Mouse (Mus musculus) lung, postnatal 10 days (tissue): ENCODE measurements around the gene Mctp2.

Experiments
- DNase-seq: peaks from one replicate; pipeline ENCODE4 v3.0.0; 2021

The Mctp2 gene

GRCm38 (mm10) chr7:72306382-72306841, at the start of gene Mctp2:
TSS of gene Mctp2 (minus strand) at chr7:72306608.
- peak; percentile 85 for DNase-seq

- DNase-seq = no peak
Measured at GRCm38 (mm10) chr7:72345901-72346300, 39.5 kb upstream of the Mctp2 start.

- DNase-seq = no peak
Measured at GRCm38 (mm10) chr7:72343751-72344150, 37.3 kb upstream of the Mctp2 start.

GRCm38 (mm10) chr7:72342822-72343221, 36.4 kb upstream of the Mctp2 start:
- peak; percentile 6 for DNase-seq

GRCm38 (mm10) chr7:72325961-72326360, 19.6 kb upstream of the Mctp2 start:
- DNase-seq = no peak

GRCm38 (mm10) chr7:72320906-72321305, 14.5 kb upstream of the Mctp2 start:
- DNase-seq = no peak

GRCm38 (mm10) chr7:72320441-72320840, 14.0 kb upstream of the Mctp2 start:
- no peak for DNase-seq

- no peak for DNase-seq
Measured at GRCm38 (mm10) chr7:72314395-72315060, 8.1 kb upstream of the Mctp2 start.

GRCm38 (mm10) chr7:72313908-72314307, 7.5 kb upstream of the Mctp2 start:
- no peak for DNase-seq

GRCm38 (mm10) chr7:72311582-72311981, 5.2 kb upstream of the Mctp2 start:
- DNase-seq = no peak

GRCm38 (mm10) chr7:72308078-72308477, 1.7 kb upstream of the Mctp2 start:
- DNase-seq = no peak

GRCm38 (mm10) chr7:72306847-72307246, 439 bp upstream of the Mctp2 start:
- DNase-seq = no peak

GRCm38 (mm10) chr7:72305971-72306370, 437 bp downstream of the Mctp2 start:
- DNase-seq = peak; percentile 37

GRCm38 (mm10) chr7:72301667-72302066, 4.7 kb downstream of the Mctp2 start:
- no peak for DNase-seq

- DNase-seq = no peak
Measured at GRCm38 (mm10) chr7:72299726-72300125, 6.7 kb downstream of the Mctp2 start.

GRCm38 (mm10) chr7:72297013-72297412, 9.4 kb downstream of the Mctp2 start:
- DNase-seq = no peak

- peak; percentile 7 for DNase-seq
Measured at GRCm38 (mm10) chr7:72296171-72296570, 10.2 kb downstream of the Mctp2 start.

GRCm38 (mm10) chr7:72294886-72295285, 11.5 kb downstream of the Mctp2 start:
- peak; percentile 19 for DNase-seq

- DNase-seq = no peak
Measured at GRCm38 (mm10) chr7:72293784-72294538, 12.4 kb downstream of the Mctp2 start.

- DNase-seq = no peak
Measured at GRCm38 (mm10) chr7:72292232-72292913, 14.0 kb downstream of the Mctp2 start.

GRCm38 (mm10) chr7:72280721-72281120, 25.7 kb downstream of the Mctp2 start:
- no peak for DNase-seq

- DNase-seq = no peak
Measured at GRCm38 (mm10) chr7:72278412-72278811, 28.0 kb downstream of the Mctp2 start.

- DNase-seq = no peak
Measured at GRCm38 (mm10) chr7:72275513-72275912, 30.9 kb downstream of the Mctp2 start.

GRCm38 (mm10) chr7:72271546-72271945, 34.9 kb downstream of the Mctp2 start:
- DNase-seq = no peak
